Mouse (Mus musculus): ENCODE data around the gene Ndufaf7. TPM values are rescaled to one million over a fixed set of nuclear protein-coding genes. Genes with fewer than 3 reads are reported as not detected.

Ndufaf7 gene
- total RNA-seq (2014; rRNA removed), result 19.7 and 28.3 TPM in 2 replicates
- 59.9 and 61.6 TPM in 2 replicates for polyA plus RNA-seq (2015; fragmentation: Nextera tagmentation; extraction: Ambion mirVana)

GRCm38 (mm10) chr17:78936466-78937228 lies at the start of gene Ndufaf7, which contains the start of gene Cebpz:
TSS of gene Ndufaf7 (plus strand) at chr17:78937136.
TSS of gene Cebpz (minus strand) at chr17:78937066.
- Histone ChIP-seq H3K4me2 (ENCODE audit: low read depth, low read length) (peak within 1 kb of the TSS; percentile 76), H3K9ac (replicated peaks; ENCODE audit: low read length) (peak within 1 kb of the TSS; percentile 58), H3K9me3 (ENCODE audit: low read length) (no peaks in the 10 kb centered on the region), H3K27me3 (ENCODE audit: insufficient read depth, low read length) (no peaks in the 10 kb centered on the region), H3K27ac (peak within 1 kb of the TSS; percentile 59), H3K36me3 (ENCODE audit: insufficient read depth, low read length) (peaks cover 27% of the 10 kb centered on the region; the same call in 1 of the 2 replicates), H3K4me1 (ENCODE audit: insufficient read depth, low read length) (0 out of 2 replicates have a peak, but pooled peaks cover 4% of the 10 kb centered on the region), H3K4me3 (ENCODE audit: low read length) (peak within 1 kb of the TSS; percentile 53)
- TF ChIP-seq CTCF (IDR thresholded peaks at IDR 0.05; ENCODE audit: low read depth), result no peak
- peak; percentile 99 for DNase-seq (ENCODE audit: low spot score)
- under 1% methylated on average over 45 of the region's 45 CpGs for WGBS
- peak; percentile 100 for ATAC-seq

GRCm38 (mm10) chr17:78888554-78888953 lies 48.4 kb upstream of the Ndufaf7 start:
- Histone ChIP-seq H3K4me2 (ENCODE audit: low read depth, low read length) (0 out of 2 replicates have a peak overlapping the region, but pooled peaks have one; percentile 3), H3K9ac (replicated peaks; ENCODE audit: low read length) (no peak overlapping the region), H3K27me3 (ENCODE audit: insufficient read depth, low read length) (no peaks in the 10 kb centered on the region), H3K9me3 (ENCODE audit: low read length) (no peaks in the 10 kb centered on the region), H3K4me3 (ENCODE audit: low read length) (no peak overlapping the region), H3K4me1 (ENCODE audit: insufficient read depth, low read length) (no peaks in the 10 kb centered on the region), H3K36me3 (ENCODE audit: insufficient read depth, low read length) (no peaks in the 10 kb centered on the region), H3K27ac (no peak overlapping the region; the same call in 1 of the 2 replicates)
- DNase-seq (ENCODE audit: low spot score) (no peak), ATAC-seq (no peak)
- TF ChIP-seq CTCF (IDR thresholded peaks at IDR 0.05; ENCODE audit: low read depth), result no peak
- WGBS, result 75% methylated on average over 4 of the region's 4 CpGs

GRCm38 (mm10) chr17:78889184-78889583 lies 47.8 kb upstream of the Ndufaf7 start:
- ATAC-seq, result peak; percentile 94
- 34% methylated on average over 3 of the region's 3 CpGs for WGBS

GRCm38 (mm10) chr17:78891020-78891419 lies 45.9 kb upstream of the Ndufaf7 start:
- H3K4me1 ChIP-seq (ENCODE audit: insufficient read depth, low read length), result no peaks in the 10 kb centered on the region
- 90% methylated on average over 9 of the region's 9 CpGs for WGBS
- H3K9ac ChIP-seq (replicated peaks; ENCODE audit: low read length), result no peak overlapping the region

More at GRCm38 (mm10) chr17:78889184-78889583, 47.8 kb upstream of the Ndufaf7 start:
- TF ChIP-seq CTCF (IDR thresholded peaks at IDR 0.05; ENCODE audit: low read depth), result no peak
- Histone ChIP-seq H3K9me3 (ENCODE audit: low read length) (no peaks in the 10 kb centered on the region), H3K4me3 (ENCODE audit: low read length) (no peak overlapping the region), H3K27ac (no peak overlapping the region), H3K4me2 (ENCODE audit: low read depth, low read length) (no peak overlapping the region), H3K9ac (replicated peaks; ENCODE audit: low read length) (no peak overlapping the region), H3K4me1 (ENCODE audit: insufficient read depth, low read length) (no peaks in the 10 kb centered on the region), H3K36me3 (ENCODE audit: insufficient read depth, low read length) (no peaks in the 10 kb centered on the region), H3K27me3 (ENCODE audit: insufficient read depth, low read length) (no peaks in the 10 kb centered on the region)
- peak; percentile 75 for DNase-seq (ENCODE audit: low spot score)

GRCm38 (mm10) chr17:78894991-78895390 lies 41.9 kb upstream of the Ndufaf7 start:
- DNase-seq (ENCODE audit: low spot score) (no peak), ATAC-seq (peak; percentile 27; the same call in 1 of the 2 replicates)
- no peak for TF ChIP-seq CTCF (IDR thresholded peaks at IDR 0.05; ENCODE audit: low read depth)
- WGBS, result 79% methylated on average over 7 of the region's 7 CpGs
- Histone ChIP-seq H3K27me3 (ENCODE audit: insufficient read depth, low read length) (no peaks in the 10 kb centered on the region), H3K36me3 (ENCODE audit: insufficient read depth, low read length) (no peaks in the 10 kb centered on the region), H3K4me3 (ENCODE audit: low read length) (no peak overlapping the region), H3K4me2 (ENCODE audit: low read depth, low read length) (no peak overlapping the region; the same call in 1 of the 2 replicates), H3K9me3 (ENCODE audit: low read length) (no peaks in the 10 kb centered on the region), H3K9ac (replicated peaks; ENCODE audit: low read length) (no peak overlapping the region), H3K27ac (no peak overlapping the region), H3K4me1 (ENCODE audit: insufficient read depth, low read length) (no peaks in the 10 kb centered on the region)

More at GRCm38 (mm10) chr17:78891020-78891419, 45.9 kb upstream of the Ndufaf7 start:
- Histone ChIP-seq H3K4me2 (ENCODE audit: low read depth, low read length) (no peak overlapping the region), H3K36me3 (ENCODE audit: insufficient read depth, low read length) (no peaks in the 10 kb centered on the region), H3K27me3 (ENCODE audit: insufficient read depth, low read length) (no peaks in the 10 kb centered on the region), H3K9me3 (ENCODE audit: low read length) (no peaks in the 10 kb centered on the region), H3K27ac (no peak overlapping the region), H3K4me3 (ENCODE audit: low read length) (no peak overlapping the region)
- ATAC-seq (no peak), DNase-seq (ENCODE audit: low spot score) (no peak)
- TF ChIP-seq CTCF (IDR thresholded peaks at IDR 0.05; ENCODE audit: low read depth), result no peak

GRCm38 (mm10) chr17:78895394-78895793 lies 41.5 kb upstream of the Ndufaf7 start:
- H3K4me2 ChIP-seq (ENCODE audit: low read depth, low read length), result peak overlapping the region; percentile 42

More at GRCm38 (mm10) chr17:78895394-78895793, 41.5 kb upstream of the Ndufaf7 start:
- ATAC-seq, result peak; percentile 29; the same call in 1 of the 2 replicates
- no peaks in the 10 kb centered on the region for H3K27me3 ChIP-seq (ENCODE audit: insufficient read depth, low read length)
- no peaks in the 10 kb centered on the region for H3K4me1 ChIP-seq (ENCODE audit: insufficient read depth, low read length)
- H3K9me3 ChIP-seq (ENCODE audit: low read length), result no peaks in the 10 kb centered on the region
- no peak overlapping the region for H3K27ac ChIP-seq
- no peaks in the 10 kb centered on the region for H3K36me3 ChIP-seq (ENCODE audit: insufficient read depth, low read length)
- peak; percentile 90 for DNase-seq (ENCODE audit: low spot score)
- 24% methylated on average over 8 of the region's 8 CpGs for WGBS
- TF ChIP-seq CTCF (IDR thresholded peaks at IDR 0.05; ENCODE audit: low read depth), result peak; percentile 52
- H3K9ac ChIP-seq (replicated peaks; ENCODE audit: low read length), result no peak overlapping the region
- H3K4me3 ChIP-seq (ENCODE audit: low read length), result no peak overlapping the region

Data from hindbrain, postnatal 0 days (tissue).